Mouse (Mus musculus) kidney, adult 8-10 months (tissue): ENCODE measurements around the gene Rbm8a2.
"Not testable (repeated sequence)": the region's sequence is repeated elsewhere in the genome, so short reads cannot be mapped to it uniquely, and the experiment has no call there.

Experiments
- DNase-seq, 2 experiments: peaks; one replicate each; pipeline ENCODE4 v3.0.0; 2022

The Rbm8a2 gene

DNA sequence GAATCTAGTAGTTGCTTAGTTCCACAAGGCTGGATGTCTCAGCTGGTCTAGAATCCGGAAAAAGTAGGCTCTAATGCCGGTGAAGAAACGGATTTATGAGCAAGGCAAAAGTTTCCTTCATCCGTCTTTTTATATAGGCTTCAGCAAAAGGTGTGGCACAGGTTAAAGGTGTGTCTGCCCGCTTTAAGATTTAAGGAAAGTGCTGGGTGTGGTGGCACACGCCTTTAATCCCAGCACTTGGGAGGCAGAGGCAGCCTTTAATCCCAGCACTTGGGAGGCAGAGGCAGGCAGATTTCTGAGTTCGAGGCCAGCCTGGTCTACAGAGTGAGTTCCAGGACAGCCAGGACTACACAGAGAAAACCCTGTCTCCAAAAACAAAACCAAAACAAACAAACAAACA lies at the start of gene Rbm8a2:
TSS of gene Rbm8a2 (minus strand) at position 101 of the 400 bp plus-strand sequence.
- not testable (repeated sequence) for DNase-seq

DNA sequence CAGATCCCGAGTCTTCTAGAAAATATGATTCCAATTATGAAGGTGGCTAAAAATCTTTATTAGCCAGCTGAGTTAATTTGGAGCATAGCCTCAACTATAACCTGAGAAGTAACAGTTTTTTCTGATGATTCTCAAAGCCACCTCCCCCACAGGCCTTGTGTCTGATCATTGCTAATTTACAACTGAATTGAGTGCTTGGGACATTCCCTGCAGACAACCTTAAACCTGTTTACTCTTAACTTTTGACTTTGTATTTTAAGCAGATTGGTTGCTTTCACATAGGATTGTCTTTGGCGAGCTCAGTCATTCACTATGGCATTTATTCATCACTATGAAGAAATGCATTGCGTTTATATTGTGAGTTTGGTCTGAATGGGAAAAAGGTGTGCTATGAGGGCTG lies 49.5 kb upstream of the Rbm8a2 start:
- DNase-seq, result no peak

DNA sequence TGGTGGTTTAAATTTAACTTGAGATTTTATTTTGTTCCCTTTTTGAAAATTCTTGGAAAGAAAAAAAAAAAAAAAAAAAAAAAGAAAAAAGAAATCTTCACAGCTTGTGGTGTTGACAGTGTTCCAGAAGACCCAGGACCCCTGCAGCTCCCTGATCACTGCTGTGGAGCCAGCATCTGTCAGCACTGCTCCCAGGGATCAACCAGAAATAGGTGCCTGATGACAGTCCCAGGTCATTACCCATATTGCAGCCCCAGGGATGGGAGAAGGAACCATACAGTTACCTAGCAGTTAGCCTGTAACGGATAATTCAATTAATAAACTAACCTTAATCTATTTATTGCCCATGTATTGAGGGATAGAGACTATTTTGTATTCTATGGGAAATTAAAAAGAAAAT lies 45.6 kb upstream of the Rbm8a2 start:
- DNase-seq, result no peak

DNA sequence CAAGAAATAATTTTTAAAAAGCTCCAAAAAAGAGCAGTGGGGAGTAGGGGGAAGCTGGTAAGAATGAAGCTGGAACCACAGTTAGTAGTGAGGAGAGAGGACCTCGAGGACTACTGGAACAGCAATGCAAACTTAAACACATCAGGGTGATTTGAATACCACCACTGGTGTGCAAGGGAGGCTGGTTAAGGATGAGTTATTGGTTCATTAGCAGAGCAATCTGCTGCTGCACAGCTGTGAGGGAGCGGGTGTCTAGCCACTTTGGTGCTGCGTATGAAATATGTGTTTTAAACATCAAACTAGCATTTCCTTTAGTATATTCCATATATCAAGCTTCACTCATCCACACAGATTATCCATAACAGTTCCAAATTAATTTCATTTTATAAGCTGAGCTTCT lies 39.6 kb upstream of the Rbm8a2 start:
- no peak for DNase-seq

DNA sequence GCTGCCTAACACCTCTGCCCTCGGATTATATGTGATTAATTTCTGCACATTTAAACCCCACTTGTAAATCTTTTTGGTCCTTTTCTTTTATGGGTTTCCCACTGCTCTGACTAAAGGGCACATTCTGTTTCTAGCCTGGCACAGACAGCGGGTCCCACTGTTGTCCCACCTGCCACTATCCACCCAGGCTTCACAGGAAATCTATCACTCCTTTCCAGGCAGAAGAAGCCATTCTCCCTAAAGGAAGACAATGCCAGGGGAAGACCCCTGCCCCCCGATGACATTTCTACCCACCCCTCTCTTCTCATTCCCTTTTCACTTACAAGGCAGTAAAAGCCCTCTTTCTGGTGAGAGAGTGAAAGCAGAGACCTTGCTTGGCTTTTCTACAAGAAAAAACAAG lies 37.2 kb upstream of the Rbm8a2 start:
- DNase-seq, result no peak

DNA sequence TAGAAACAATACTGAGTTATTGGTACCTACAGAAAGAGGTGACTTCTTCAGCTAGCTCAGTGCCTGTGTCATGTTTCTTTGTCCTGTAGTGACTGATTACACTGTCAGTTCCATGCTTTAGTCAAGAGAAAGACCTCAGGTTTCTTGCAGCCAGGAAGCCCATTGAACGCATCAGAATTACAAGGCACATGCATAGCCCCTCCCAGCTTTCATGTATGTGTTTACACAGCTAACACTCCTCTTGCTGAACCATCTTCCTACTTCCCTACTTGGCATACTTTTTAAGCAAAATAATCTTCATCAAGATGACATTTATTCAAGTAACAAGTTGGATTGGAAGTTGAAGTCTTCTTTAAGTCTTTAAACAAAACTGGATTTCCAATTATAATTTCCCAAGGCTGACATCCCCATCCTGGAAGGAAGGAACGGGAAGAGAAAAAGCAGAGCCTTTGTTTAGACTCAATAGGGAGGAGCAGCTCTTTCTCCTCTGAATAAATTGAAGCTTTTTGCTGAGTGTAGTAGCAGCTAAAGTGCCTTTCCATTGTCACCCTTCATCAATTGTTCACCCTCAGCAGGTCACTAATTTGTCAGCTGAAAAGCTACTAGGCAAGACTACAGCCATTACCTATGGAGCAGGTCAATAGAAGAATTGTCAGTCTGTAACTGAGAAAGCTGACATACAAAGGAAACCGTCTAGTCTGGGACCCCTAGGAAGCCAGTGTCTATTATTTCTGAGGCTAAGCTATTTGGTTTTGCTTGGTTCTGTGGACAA lies 34.8 kb upstream of the Rbm8a2 start:
- DNase-seq, result no peak

DNA sequence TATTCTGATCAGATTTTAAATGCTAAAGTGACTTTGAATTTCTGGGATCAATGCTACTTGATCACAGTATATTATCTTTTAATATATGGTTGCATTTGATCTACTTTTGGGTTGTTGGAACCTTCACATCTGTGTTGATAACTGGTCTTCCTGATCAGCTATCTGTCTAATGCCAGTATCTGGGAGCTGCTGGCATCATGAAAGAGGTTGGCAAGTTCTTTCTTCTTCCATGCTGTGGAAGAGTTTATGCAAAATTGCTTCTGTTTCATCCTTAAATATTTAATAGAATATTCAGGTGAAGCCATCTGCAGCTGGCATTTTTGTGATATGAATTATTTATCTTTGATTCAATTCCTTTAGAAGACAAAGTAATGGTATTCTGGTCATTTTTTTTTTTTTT lies 32.6 kb upstream of the Rbm8a2 start:
- no peak for DNase-seq

DNA sequence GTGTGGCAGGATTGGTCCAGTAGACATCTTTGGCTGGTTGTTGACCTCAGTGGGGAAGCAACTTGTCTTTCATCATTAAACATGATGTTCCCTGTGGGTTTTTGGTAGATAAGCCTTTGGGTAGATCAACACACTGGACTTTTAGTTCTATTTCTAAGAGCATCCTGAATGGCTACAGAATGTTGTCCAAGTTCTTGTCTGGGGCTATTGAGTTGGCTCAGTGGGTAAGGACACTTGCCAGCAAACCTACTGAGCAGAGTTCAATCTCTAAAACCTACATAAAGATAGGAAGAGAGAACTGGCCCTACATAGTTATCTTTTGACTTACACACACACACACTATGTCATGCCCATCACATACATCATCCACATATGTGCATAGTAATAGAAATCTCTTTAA lies 32.2 kb upstream of the Rbm8a2 start:
- no peak for DNase-seq

DNA sequence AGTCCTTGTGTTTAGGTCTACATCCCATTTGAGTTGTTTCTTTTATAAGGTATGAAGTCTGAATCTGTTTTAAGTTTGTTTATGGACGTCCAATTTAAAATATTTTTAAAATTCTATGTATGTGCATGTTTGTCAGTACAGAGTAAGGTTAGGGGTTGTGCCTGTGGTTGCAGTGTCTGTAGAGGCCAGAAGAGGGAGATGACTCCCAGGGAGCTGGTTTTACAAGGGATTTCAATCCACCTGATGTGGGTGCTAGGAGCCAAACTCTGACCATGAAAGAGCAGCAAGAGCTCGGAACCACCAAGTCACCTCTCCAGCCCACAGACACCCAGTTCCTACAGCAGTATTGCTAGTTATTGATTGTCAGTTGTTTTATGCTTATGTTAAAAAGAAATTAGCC lies 29.5 kb upstream of the Rbm8a2 start:
- DNase-seq, result no peak

DNA sequence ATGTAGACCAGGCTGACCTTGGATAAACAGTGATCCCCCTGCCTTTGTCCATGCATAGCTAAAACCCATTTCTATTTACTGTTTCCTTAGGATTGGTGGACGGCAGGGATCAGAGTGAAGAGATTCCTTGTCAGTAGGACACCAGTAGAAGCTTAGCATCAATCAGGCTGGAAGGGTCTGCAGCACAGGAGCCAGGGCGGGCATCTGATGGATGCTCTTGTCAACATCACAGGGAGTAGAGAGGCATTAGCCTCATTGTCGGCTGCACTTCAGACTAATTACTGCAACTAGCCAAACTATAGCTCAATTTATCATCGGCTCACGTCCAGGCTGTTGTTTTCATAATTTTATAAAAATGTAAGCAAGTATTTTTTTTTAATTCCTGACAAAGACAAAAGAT lies 21.7 kb upstream of the Rbm8a2 start:
- DNase-seq, result no peak

DNA sequence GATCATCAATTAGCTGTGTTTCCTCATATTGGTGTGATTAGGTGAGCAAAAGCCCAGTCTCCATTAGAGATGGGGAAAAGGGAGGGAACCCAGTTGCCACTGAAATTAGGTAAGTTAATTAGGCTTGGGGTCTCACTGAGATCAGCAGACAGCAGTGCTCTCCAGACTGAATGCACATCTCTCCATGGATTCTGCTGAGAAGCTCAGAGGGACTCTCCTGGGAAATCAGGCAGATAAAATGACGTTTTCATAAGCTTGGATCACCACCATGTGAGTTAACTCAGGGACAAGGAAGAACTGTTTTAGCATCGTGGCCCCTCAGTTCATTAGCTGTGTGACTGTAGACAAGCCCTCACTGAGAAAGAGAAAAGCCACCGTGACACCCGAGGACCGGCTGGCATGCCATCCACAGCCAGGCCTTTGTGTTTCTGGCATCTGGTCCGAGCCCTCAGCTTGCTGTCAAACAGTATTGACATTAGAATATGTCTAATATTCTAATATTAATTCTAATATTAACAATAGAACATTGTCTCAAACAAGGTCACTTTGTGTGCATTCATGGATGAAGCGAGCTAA lies 18.2 kb upstream of the Rbm8a2 start:
- no peak for DNase-seq

DNA sequence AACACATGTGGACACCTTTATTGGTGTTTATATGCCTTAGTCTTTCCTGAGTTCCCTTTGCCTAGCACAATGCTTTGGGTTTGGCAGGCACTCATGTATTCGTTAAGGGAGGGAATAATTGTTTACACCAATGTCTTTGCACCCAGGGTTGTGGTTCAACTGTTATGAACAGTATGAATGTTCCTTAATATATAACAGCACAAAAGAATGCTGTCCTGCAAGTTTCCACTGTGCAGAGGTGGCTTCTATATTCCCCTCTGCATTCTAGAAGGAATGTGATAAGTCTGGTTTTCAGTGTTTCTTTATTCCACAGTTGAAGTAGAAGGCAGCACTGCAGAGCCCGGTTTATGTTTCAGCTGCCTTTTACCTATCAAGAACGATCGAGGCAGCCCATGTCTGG lies 10.0 kb upstream of the Rbm8a2 start:
- DNase-seq, result peak in 1 of 2 experiments; percentile 3

DNA sequence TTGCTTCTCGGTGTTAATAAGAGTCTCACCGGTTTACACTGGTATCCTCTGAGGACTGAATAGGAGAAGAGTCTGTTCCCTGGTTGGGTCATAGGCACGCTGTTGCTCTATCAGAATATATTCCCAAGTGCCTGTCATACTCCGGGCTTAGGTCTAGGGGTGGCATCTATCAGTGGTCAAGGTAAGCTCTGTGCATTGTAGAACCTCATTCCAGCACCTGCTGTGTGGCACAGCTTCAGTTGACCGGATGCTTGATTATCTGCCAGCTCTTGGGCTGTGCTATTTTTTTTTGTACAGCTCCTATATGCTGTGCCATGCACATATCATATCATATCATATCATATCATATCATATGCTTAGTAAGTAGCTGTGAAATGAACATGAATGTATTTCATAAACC lies 9.5 kb upstream of the Rbm8a2 start:
- DNase-seq, result no peak

DNA sequence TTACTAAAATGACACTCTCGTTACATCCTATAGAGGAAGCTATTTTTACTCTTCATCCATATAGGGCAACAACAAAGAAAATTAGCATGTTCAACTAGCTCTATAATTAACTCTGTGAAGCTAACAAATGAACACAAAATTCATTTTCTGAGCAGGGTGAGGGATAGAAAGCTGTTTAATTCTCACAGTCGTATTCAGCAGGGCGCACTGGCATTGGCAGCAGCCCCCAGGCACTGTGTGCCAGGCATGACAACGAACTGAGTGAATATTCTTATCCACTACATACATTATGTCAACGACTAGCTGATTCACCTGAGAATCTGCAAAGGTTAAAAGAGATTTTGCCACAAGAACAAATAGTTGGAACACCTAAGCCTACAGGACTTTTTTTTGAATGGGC lies 8.2 kb downstream of the Rbm8a2 start:
- DNase-seq, result no peak

DNA sequence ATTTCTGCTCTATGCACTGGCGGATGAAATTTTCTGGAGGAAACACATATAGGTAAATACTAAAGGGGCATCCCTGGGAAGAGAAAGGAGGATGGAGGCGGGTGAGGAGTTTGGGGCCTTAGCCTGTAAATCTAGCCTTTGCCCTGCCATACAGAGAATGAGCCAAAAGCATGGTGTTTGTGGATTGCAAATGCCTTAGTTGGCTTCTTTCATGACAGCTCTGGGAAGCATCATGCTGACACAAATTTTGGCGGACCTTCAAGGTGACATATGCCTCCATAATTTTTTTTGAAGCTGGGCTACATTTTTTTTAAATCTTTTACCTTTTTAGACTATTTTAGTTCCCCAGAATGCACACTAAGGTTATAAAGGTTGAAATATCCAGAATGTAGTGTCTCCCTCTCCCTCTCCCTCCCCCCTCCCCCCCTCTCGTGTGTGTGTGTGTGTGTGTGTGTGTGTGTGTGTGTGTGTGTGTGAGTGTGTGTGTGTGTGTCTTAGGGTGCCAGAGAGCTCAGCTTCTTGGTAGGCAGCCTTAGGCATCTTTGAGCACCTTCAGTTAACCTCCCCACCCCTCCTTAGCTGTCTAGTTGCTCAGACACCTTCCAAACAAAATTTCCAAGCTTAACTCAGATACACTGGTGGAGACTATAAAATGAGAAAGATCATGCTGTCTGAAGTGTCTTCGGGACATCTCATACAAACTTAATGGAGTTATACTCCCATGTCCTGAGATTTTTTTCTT lies 11.7 kb downstream of the Rbm8a2 start:
- no peak for DNase-seq

DNA sequence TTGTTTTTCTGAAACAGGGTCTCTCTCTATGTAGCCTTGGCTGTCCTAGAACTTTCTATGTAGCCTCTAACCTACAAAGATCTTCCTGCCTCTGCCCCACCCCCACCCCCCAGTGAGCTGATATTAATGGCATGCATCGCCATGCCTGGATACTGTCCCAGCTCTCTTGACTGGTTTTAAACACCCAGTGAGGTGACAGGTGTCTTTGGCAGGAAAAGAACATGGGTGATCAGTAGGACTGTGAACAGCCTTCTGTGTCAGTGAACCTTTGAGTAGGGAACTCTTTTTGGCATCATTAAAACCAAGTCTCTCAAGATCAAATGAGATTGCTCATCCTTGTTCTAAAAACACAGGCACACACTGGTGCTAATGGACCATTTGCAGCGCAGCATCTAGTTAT lies 17.1 kb downstream of the Rbm8a2 start:
- DNase-seq, result no peak

DNA sequence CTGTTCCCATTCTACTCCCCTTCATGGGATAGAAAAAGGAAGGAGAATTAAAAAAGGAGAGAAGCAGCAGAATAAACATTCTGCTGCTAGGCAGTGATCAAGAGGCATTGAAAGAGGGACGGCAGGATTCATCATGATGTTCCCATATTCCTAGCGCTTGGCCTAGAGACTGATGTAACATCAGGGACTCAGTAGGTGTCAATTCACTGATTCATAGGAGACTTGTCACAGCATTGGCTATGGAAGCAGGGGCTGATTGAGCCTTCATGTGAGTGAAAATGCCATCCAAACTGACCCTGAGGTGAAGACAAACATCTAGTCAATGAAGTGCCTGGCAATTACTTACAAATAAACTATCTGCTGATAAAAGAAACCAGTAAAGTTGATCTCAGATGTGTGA lies 28.1 kb downstream of the Rbm8a2 start:
- no peak for DNase-seq

DNA sequence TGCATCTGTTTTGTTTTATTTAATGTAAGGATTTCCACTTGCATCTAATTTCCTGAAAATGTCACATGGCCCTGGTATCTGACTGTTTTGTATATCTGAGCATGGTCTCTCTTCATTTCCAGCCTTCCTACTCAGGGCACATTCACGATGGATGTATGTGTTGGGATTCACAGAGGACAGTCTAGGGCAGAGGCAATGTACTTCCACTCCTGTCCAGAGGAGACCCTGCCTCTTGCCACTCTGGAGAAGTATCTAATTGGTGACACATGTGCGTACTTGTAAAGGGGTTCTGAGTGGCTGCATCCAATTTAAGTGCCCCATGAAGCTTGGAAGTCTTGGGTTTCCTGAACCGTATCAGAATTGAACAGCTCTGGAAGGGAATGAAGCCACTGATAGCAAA lies 28.5 kb downstream of the Rbm8a2 start:
- DNase-seq, result no peak

DNA sequence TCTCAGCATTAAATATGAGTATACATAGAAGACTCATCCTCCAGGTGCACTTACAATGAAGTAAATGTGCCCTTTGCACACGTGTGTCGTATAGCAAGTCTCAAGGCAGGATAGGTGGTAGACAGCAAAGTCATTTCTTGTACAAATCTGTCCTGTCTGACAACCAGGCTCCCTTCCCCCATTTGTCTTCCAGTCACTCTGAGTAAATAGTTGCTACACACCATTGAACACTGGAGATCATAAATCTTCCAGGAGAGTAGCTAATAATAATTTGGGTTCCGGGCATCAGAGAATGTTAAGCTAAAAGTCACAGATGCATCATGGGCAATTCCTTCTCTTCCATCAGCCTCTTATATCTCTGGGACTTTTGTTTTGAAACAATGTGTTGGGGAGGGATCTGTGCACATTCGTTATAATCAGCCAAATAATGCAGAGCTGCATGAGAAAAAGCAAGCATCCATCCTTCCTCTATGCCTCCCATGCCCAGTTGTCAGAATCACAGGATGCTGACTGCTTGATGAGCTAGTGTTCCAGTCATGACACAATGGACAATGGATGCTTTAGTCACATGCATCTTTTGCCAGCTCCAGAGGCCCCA lies 32.1 kb downstream of the Rbm8a2 start:
- no peak for DNase-seq

DNA sequence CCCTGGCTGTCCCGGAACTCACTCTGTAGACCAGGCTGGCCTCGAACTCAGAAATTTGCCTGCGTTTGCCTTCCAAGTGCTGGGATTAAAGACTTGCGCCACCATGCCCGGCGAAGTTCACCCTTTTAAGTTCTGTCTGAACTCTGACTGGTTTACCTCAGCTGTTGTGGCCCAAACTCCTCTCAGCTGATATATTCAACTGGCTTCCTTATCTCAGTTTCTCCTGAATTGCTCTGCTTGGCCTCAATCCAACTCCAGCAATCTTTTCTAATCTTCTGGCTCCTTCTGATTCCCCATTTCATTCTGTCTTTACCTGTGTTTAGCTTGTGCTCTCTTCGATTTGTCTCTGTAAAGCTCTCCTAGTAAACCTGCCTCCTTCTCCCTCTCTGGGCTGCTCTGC lies 35.7 kb downstream of the Rbm8a2 start:
- DNase-seq, result no peak

DNA sequence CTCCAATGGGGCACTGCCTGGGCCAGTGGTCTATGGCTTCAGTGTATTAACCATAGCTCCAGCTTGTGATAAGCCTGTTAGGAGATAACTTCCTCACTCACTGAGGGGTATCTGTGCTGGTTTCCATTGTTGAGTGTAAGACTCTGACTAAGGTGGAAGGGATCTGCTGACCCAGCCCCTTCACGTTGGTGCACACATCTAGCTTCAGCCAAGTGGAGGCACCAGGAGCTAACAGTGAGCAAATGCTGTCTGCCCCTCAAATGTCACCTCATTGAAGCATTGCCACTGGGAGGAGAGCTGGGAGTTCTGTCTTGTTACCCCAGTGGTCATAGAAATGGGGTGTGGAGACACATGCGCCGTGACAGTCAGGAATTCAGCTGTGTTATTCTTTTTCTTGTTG lies 40.2 kb downstream of the Rbm8a2 start:
- no peak for DNase-seq

DNA sequence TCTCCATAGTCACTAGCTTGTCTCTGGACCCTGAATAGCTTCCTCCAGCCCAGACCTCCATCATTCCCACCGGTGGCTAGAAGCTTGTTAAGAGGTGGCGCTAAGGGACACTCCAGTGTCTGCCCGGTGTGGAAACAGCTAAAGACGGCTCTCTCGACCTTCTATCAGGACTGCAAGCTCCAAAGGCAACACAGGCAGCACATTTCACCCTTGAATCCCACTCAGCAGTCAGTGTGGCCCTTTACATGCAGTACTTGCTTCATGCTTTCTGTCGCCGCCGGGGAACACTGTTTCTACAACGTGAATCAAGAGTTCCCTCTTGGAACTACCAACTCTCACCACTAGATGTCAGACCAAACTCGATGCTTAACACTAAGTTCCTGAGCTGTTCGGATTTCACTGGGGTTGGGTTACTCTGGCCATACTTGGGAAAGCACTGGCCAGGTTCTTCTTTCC lies 42.6 kb downstream of the Rbm8a2 start:
- peak; percentile 27 to 56 for DNase-seq

DNA sequence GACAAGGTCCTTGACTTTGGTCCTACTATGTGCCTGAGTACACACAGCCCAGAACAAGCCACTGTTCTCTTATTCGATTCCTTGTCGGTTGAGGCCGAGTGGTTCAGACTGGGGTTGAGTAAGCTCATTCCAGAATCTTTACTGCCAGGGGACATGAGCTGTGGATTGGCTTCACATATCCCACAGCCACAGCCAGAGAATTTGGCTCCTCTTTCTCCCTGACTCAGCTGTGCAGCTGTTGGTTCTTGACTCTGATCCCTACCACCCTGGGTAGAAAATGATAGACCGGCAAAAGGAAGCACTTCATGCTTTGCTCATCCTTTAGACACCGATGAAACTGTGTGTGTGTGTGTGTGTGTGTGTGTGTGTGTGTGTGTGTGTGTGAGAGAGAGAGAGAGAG lies 47.5 kb downstream of the Rbm8a2 start:
- no peak for DNase-seq
